Mouse (Mus musculus) C2C12 (cell line): ENCODE results near the gene Ccr2. TPM values are rescaled to one million over a fixed set of nuclear protein-coding genes. Genes with fewer than 3 reads are reported as not detected.
"Not testable (repeated sequence)": the region's sequence is repeated elsewhere in the genome, so short reads cannot be mapped to it uniquely, and the experiment has no call there.

Source experiments
- H3K27me3 ChIP-seq: one replicate; pipeline ENCODE4 v1.6.1; 2011; ENCODE audit not compliant: control insufficient read depth, insufficient read depth, insufficient read length
- H3K36me3 ChIP-seq: one replicate; pipeline ENCODE4 v1.6.1; 2011; ENCODE audit not compliant: control insufficient read depth, insufficient read depth
- H3K4me3 ChIP-seq: one replicate; pipeline ENCODE4 v1.5.1; 2011; ENCODE audit warnings: mild to moderate bottlenecking, control low read depth; ENCODE audit not compliant: poor library complexity, insufficient read depth, severe bottlenecking
- H3K79me2 ChIP-seq: one replicate; pipeline ENCODE4 v1.6.1; 2011; ENCODE audit not compliant: control insufficient read depth, insufficient read depth
- H3K79me3 ChIP-seq: one replicate; pipeline ENCODE4 v1.6.1; 2011; ENCODE audit warnings: low read depth, control low read depth
- H3ac ChIP-seq: one replicate; pipeline ENCODE3; 2011; ENCODE audit warnings: low read depth; ENCODE audit not compliant: control insufficient read depth, insufficient read length
- CEBPB ChIP-seq: IDR thresholded peaks from one replicate; pipeline ENCODE4 v1.6.1; 2011; ENCODE audit warnings: low read depth, mild to moderate bottlenecking, control low read depth, moderate library complexity
- CTCF ChIP-seq: IDR thresholded peaks from one replicate; pipeline ENCODE4 v1.5.1; 2011; ENCODE audit not compliant: control insufficient read depth, insufficient read depth, insufficient read length
- FOSL1 ChIP-seq: IDR thresholded peaks from one replicate; pipeline ENCODE4 v1.8.0; 2011; ENCODE audit warnings: mild to moderate bottlenecking, low read length; ENCODE audit not compliant: poor library complexity, insufficient read depth, severe bottlenecking
- MAX ChIP-seq: IDR thresholded peaks from one replicate; pipeline ENCODE4 v1.6.1; 2011; ENCODE audit warnings: mild to moderate bottlenecking, control low read depth
- MYOD1 ChIP-seq: IDR thresholded peaks from one replicate; pipeline ENCODE4 v1.6.1; 2011; ENCODE audit warnings: low read depth; ENCODE audit not compliant: control insufficient read depth, insufficient read length
- MYOG ChIP-seq: IDR thresholded peaks from one replicate; pipeline ENCODE4 v1.6.1; 2011; ENCODE audit not compliant: control insufficient read depth, insufficient read length; ENCODE audit errors: extremely low read depth
- USF1 ChIP-seq: IDR thresholded peaks from one replicate; pipeline ENCODE4 v1.6.1; 2011; ENCODE audit warnings: low read depth, mild to moderate bottlenecking, control low read depth, moderate library complexity
- long read RNA-seq, 2 experiments: library from polyadenylated mRNA; unstranded; transcript quantifications; one replicate each; pipeline ENCODE4 v2.0.0; 2019 to 2020
- polyA plus RNA-seq: library from polyadenylated mRNA; unstranded; fragments of >200 nt; fragmentation: generic; extraction: Trizol; gene quantifications from one replicate; pipeline ENCODE4 v1.2.1, GENCODE M21; 2012; ENCODE audit warnings: missing spikeins

Gene Ccr2
- not detected for polyA plus RNA-seq
- long read RNA-seq, experiment 1, result 0 reads
- long read RNA-seq, experiment 2, result 0 reads

DNA sequence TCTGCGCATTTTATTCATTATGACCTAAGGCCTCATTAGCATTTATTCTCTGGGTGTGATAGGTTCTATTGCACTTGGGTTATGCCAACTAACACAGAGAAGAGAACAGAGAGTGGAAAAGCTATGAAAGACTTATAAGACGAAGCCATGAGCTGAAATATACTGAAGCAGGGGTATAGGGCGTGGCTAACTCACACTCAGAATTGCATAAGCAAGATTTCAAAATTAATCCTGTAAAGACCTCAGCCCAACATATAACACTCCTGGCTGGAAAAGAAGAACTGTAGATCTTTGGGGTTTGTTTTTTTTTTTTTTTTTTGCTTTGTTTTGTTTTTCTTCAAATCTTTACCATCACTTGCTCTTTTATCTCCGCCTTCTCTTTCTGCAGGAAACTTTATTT is at the start of gene Ccr2:
Gene Ccr2, plus strand, starts transcription at position 228 of the 400 bp plus-strand sequence.
- Histone ChIP-seq H3ac (no peak within 1 kb of the TSS), H3K79me3 (no peaks in the 10 kb centered on the region), H3K36me3 (no peaks in the 10 kb centered on the region), H3K79me2 (no peaks in the 10 kb centered on the region), H3K4me3 (no peak within 1 kb of the TSS), H3K27me3 (no peaks in the 10 kb centered on the region)
- no peak for TF ChIP-seq FOSL1
- no peak for TF ChIP-seq MYOD1

DNA sequence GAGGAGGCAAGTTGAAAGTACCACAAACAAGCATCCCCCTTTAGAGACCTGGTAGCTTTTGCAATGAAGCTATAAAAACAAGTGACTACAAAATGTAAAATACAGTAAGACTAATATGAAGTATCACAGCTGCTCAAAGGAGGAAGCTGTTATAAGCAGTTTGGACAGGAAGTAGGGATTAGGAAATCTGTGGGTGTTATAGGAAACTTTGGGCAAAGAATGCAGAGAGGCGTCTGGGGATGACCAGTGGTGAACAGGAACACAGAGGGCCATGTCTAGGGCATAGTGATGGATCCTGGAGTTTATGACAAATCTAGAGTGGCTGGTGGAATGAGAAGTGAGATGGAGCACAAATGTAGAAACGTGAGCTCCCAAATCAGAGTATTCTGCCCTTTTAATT is 48.2 kb upstream of the Ccr2 start:
- Histone ChIP-seq H3ac (no peak overlapping the region), H3K36me3 (no peaks in the 10 kb centered on the region), H3K79me2 (no peaks in the 10 kb centered on the region), H3K79me3 (no peaks in the 10 kb centered on the region), H3K27me3 (no peaks in the 10 kb centered on the region), H3K4me3 (no peak overlapping the region)
- TF ChIP-seq CTCF (no peak), CEBPB (no peak), FOSL1 (no peak), MYOG (no peak), USF1 (no peak), MYOD1 (no peak), MAX (no peak)

DNA sequence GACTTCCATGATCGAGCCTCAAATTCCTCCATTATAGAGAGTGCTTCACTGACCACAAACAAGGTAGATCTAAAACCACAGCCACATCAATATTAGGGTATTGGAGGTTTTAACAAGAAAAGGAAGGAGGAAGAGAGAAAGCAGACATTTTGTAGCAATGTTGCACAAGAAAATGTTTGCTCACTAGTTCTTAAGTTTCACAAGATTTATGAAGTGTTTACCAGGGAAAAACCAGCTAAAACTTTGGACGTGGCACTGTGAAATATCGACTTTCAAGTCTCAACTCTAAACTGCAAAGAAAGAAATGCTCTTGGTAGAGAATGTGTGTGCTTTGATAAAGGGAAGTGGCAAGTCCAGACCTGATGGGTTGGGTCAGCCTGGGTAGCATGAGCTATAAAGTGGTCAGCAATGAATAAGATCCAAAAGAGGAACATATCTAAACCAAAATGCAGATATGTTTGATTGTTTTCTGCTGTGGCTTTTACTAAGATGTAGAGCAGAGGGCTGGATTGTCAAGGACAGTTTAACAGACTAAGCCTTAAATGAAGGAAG is 45.5 kb upstream of the Ccr2 start:
- no peaks in the 10 kb centered on the region for H3K27me3 ChIP-seq
- no peak for TF ChIP-seq MYOG
- TF ChIP-seq MYOD1, result no peak
- TF ChIP-seq CEBPB, result no peak
- H3ac ChIP-seq, result no peak overlapping the region
- H3K79me3 ChIP-seq, result no peaks in the 10 kb centered on the region
- H3K79me2 ChIP-seq, result no peaks in the 10 kb centered on the region
- no peaks in the 10 kb centered on the region for H3K36me3 ChIP-seq
- no peak overlapping the region for H3K4me3 ChIP-seq

DNA sequence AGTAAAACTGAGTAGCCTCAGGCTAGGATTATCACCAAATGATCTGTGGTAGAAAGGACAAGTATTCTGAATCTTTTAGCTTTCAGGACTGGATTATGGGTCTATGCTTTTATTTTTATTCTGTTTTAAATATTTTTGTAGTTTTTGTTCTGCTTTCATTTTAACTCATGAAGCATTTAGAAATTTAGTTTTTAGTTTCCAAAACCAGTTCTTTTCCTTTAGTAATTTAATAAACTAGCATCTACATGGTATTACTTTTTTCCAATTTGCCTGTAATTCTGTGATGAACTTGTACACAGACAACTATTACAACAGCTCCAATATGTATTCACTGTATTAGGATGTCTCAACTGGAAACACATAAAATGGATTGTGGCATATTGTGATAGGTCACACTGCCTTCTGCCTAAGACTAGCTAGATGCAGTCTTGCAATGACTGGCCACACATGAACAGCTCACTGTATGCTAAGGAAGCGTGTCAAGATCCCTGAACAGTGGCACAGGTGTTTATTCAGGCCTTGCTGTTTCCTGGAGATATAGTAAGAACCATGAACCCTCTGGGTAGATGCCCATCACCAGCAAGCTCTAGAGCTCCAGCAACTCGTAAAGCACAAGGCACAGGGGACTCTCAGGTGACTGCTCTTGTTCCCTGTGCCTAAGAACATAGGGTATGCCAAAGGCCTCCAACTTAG is 41.9 kb upstream of the Ccr2 start:
- Histone ChIP-seq H3K79me2 (no peaks in the 10 kb centered on the region), H3K27me3 (no peaks in the 10 kb centered on the region), H3ac (no peak overlapping the region), H3K4me3 (no peak overlapping the region), H3K79me3 (no peaks in the 10 kb centered on the region), H3K36me3 (no peaks in the 10 kb centered on the region)
- no peak for TF ChIP-seq CEBPB
- no peak for TF ChIP-seq USF1
- TF ChIP-seq MYOG, result no peak
- no peak for TF ChIP-seq CTCF
- no peak for TF ChIP-seq FOSL1
- TF ChIP-seq MAX, result no peak
- TF ChIP-seq MYOD1, result no peak

DNA sequence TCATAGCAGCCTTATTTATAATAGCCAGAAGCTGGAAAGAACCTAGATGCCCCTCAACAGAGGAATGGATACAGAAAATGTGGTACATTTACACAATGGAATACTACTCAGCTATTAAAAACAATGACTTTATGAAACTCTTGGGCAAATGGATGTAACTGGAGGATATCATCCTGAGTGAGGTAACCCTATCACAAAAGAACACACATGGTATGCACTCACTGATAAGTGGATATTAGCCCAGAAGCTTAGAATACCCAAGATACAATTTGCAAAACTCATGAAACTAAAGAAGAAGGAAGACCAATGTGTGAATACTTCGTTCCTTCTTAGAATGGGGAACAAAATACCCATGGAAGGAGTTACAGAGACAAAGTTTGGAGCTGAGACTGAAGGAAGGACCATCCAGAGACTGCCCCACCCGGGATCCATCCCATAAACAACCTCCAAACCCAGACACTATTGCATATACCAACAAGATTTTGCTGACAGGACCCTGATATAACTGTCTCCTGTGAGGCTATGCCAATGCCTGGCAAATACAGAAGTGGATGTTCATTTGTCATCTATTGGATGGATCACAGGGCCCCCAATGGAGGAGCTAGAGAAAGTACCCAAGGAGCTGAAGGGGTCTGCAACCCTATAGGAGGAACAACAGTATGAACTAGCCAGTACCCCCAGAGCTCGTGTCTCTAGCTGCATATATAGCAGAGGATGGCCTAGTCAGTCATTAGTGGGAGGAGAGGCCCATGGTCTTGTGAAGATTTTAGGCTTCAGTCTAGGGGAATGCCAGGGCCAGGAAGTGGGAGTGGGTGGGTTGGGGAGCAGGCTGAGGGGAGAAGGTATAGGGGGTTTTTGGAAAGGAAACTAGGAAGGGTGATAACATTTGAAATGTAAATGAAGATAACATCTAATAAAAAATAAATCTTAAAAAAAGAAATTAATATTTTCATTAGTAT is 40.0 kb upstream of the Ccr2 start:
- H3K27me3 ChIP-seq, H3K79me2 ChIP-seq, H3K79me3 ChIP-seq, H3K4me3 ChIP-seq, H3ac ChIP-seq, H3K36me3 ChIP-seq: not testable (repeated sequence)

DNA sequence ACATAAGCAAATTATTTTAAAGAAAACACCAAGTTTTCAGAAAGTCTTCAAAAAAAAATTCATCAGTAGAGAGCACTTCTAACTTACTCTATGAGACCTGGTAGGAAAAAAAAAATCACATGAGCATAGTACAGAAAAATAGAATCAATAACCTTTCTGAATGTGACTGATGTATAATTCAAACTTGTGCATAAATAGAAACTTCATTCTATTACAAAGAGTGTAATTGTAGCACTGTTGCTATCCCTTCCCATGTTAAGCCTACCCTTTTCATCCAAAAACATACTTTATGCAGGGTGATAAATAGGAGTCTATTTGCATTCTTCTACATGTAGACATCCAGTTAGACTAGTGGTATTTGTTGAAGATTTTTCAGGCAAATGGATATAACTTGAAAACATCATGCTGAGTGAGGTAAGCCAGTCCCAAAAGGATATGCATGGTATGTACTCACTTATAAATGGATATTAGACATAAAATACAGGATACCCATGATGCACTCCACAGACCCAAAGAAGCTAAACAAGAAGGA is 35.1 kb upstream of the Ccr2 start:
- Histone ChIP-seq H3K36me3 (no peaks in the 10 kb centered on the region), H3K79me3 (no peaks in the 10 kb centered on the region), H3K79me2 (no peaks in the 10 kb centered on the region), H3K4me3 (no peak overlapping the region), H3K27me3 (no peaks in the 10 kb centered on the region), H3ac (no peak overlapping the region)
- no peak for TF ChIP-seq USF1
- no peak for TF ChIP-seq MYOD1
- TF ChIP-seq CEBPB, result no peak
- no peak for TF ChIP-seq FOSL1
- TF ChIP-seq MYOG, result no peak
- TF ChIP-seq CTCF, result no peak
- TF ChIP-seq MAX, result no peak
